23 mouse cellular contexts compared by ENCODE assay signal in genomic region chrX:130473133-130473532, GRCm38 (mm10).
DNase-seq lines count a peak whose midpoint lies in the region; ATAC-seq lines count a peak whose summit lies in the region.
"Had no signal": no experiment of that assay in that cellular context is flagged by ENCODE, and none has a peak within 500 bp of the region (broad histone marks: within the 10 kb centered on the region; RNA-seq: fewer than 3 reads in every experiment).

No protein-coding gene starts in this region.

- H3K4me1 ChIP-seq in intestine, embryonic 15.5 days (replicated peaks) = no peaks in the 10 kb centered on the region
- H3K4me1 ChIP-seq: forebrain, embryonic 12.5 days; forebrain, embryonic 15.5 days; heart, embryonic 12.5 days; heart, embryonic 15.5 days; hindbrain, embryonic 10.5 days; hindbrain, embryonic 13.5 days had no signal

- H3K27me3 ChIP-seq in intestine, embryonic 15.5 days (replicated peaks) = no peaks in the 10 kb centered on the region
- H3K27me3 ChIP-seq: forebrain, embryonic 12.5 days; forebrain, embryonic 15.5 days; heart, embryonic 12.5 days; heart, embryonic 15.5 days; hindbrain, embryonic 13.5 days had no signal

- H3K4me2 ChIP-seq in intestine, embryonic 15.5 days (replicated peaks) = no peak overlapping the region
- H3K4me2 ChIP-seq: forebrain, embryonic 12.5 days; forebrain, embryonic 15.5 days; heart, embryonic 12.5 days; heart, embryonic 15.5 days; hindbrain, embryonic 13.5 days had no signal

- H3K9me3 ChIP-seq in intestine, embryonic 15.5 days = no peaks in the 10 kb centered on the region
- H3K9me3 ChIP-seq: forebrain, embryonic 12.5 days; forebrain, embryonic 15.5 days; heart, embryonic 12.5 days; heart, embryonic 15.5 days; hindbrain, embryonic 10.5 days; hindbrain, embryonic 13.5 days had no signal

- no peak overlapping the region for H3K9ac ChIP-seq in intestine, embryonic 15.5 days
- H3K9ac ChIP-seq: forebrain, embryonic 12.5 days; forebrain, embryonic 15.5 days; heart, embryonic 12.5 days; heart, embryonic 15.5 days; hindbrain, embryonic 13.5 days had no signal

- H3K27ac ChIP-seq in intestine, embryonic 15.5 days = no peak overlapping the region
- H3K27ac ChIP-seq: forebrain, embryonic 12.5 days; forebrain, embryonic 15.5 days; heart, embryonic 15.5 days; hindbrain, embryonic 10.5 days; hindbrain, embryonic 13.5 days had no signal

- ATAC-seq in intestine, embryonic 15.5 days = no peak
- ATAC-seq: activated CD4-positive, CD25-positive, alpha-beta regulatory T cell, adult 4 months; forebrain, embryonic 15.5 days; hindbrain, embryonic 16.5 days had no signal

- H3K36me3 ChIP-seq in intestine, embryonic 15.5 days = no peaks in the 10 kb centered on the region
- H3K36me3 ChIP-seq: forebrain, embryonic 12.5 days; forebrain, embryonic 15.5 days; heart, embryonic 12.5 days; heart, embryonic 15.5 days; hindbrain, embryonic 10.5 days; hindbrain, embryonic 13.5 days had no signal

- no peak overlapping the region for H3K4me3 ChIP-seq in intestine, embryonic 15.5 days (replicated peaks)
- H3K4me3 ChIP-seq: forebrain, embryonic 12.5 days; forebrain, embryonic 15.5 days; heart, embryonic 12.5 days; heart, embryonic 15.5 days; hindbrain, embryonic 10.5 days; hindbrain, embryonic 13.5 days had no signal

- peak; percentile 21 for DNase-seq in lung, postnatal 36 days
- no peak for DNase-seq in lung, postnatal 10 days
- peak; percentile 14 for DNase-seq in NIH3T3 (ENCODE audit: low read depth)
- DNase-seq in fibroblast of lung, adult 2 months (ENCODE audit: low read depth) = peak; percentile 24
- DNase-seq in layer of hippocampus, postnatal 36 days = no peak
- DNase-seq: adrenal gland, adult 8-10 months; adrenal gland, postnatal 25 days; cerebellum, adult 11-12 months; cerebellum, adult 8-10 months; cerebellum, postnatal 14 days; gastrocnemius, postnatal 25 days; heart, adult 18-20 months; heart, postnatal 10 days; heart, postnatal 36 days had no signal

- 59% methylated on average over 2 of the region's 2 CpGs for WGBS in intestine, embryonic 15.5 days

Comparison
In these comparisons a context has a peak if more than half of its experiments do, and no peak if none do; other contexts are left out.
1. DNase-seq: peak in lung, postnatal 36 days (single experiment), NIH3T3 (single experiment) and fibroblast of lung, adult 2 months (single experiment); none in lung, postnatal 10 days (single experiment) and layer of hippocampus, postnatal 36 days (0 of 2).